In the genomic region with DNA sequence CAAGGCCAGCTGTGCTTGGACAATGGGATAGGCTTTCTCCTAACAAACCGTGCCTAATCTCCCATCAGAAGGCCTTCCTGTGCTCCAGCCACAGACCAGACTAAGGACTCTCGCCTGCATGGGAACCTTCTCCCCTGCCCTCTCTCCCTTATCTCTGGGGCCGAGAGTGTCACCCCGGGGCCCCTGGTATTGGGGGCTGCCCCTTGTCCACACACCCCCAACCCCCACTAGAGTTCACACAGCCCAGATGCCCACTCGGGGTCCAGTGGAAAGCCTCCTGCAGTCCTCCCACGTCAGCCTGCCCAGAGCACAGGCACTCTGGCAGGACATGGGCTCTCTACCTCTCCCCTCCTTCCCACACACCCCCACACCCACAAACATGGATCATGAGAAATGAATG, we compare ENCODE assay signal across 20 mouse cellular contexts. TPM values are rescaled to one million over a fixed set of nuclear protein-coding genes. Genes with fewer than 3 reads are reported as not detected.
DNase-seq lines count a peak whose midpoint lies in the region; ATAC-seq and TF ChIP-seq lines count a peak whose summit lies in the region.
"Had no signal": no experiment of that assay in that cellular context is flagged by ENCODE, and none has a peak within 500 bp of the region (broad histone marks: within the 10 kb centered on the region; RNA-seq: fewer than 3 reads in every experiment).

No protein-coding gene starts in this region.

- H3K4me1 ChIP-seq in heart, embryonic 14.5 days (ENCODE audit: control insufficient read depth in 2 of 2, insufficient read depth in 2 of 2, low read length in 2 of 2): peaks cover 4 to 36% of the 10 kb centered on the region in 2 experiments
- H3K4me1 ChIP-seq in liver, adult 2 months (ENCODE audit: control insufficient read depth, insufficient read depth, low read length): peaks cover 29% of the 10 kb centered on the region
- H3K4me1 ChIP-seq in stomach, embryonic 15.5 days: peaks cover 5% of the 10 kb centered on the region; the same call in 1 of the 2 replicates
- no peaks in the 10 kb centered on the region for H3K4me1 ChIP-seq in stomach, postnatal 0 days (replicated peaks; ENCODE audit: control insufficient read depth, insufficient read depth)
- H3K4me1 ChIP-seq in midbrain, embryonic 15.5 days: peaks cover 3% of the 10 kb centered on the region; the same call in 1 of the 2 replicates

- no peak for DNase-seq in heart, postnatal 36 days
- DNase-seq in liver, adult 2 months (ENCODE audit: extremely low read depth, low read depth, low spot score): no peak
- DNase-seq in liver: no peak
- DNase-seq in stomach, postnatal 0 days (ENCODE audit: low spot score): no peak
- DNase-seq in frontal cortex, postnatal 25 days (ENCODE audit: low spot score in 2 of 2): no peak
- DNase-seq: adrenal gland, adult 8-10 months; cerebellum, adult 9-10 months; gastrocnemius, adult 2 months; kidney, adult 2 months; kidney, postnatal 14 days; lung, postnatal 10 days; right cerebral cortex, postnatal 14 days; spleen, adult 18-20 months; thymus, adult 2 months had no signal

- intact Hi-C loops in heart, postnatal 36 days (cut with DNase I): no loop called here

- ATAC-seq in heart, embryonic 14.5 days (ENCODE audit: insufficient number of reproducible peaks, insufficient read depth, low FRiP score, low read depth): no peak
- peak; percentile 31; the same call in 1 of the 2 replicates for ATAC-seq in stomach, embryonic 15.5 days (ENCODE audit: insufficient read depth, low FRiP score, low read depth)
- no peak for ATAC-seq in stomach, postnatal 0 days (ENCODE audit: low FRiP score, low TSS enrichment)
- ATAC-seq in midbrain, embryonic 15.5 days (replicated peaks): 0 out of 2 replicates have a peak, but pooled peaks have one; percentile 54
- ATAC-seq: inflammation-experienced regulatory T-cells, adult 6 months had no signal

- no peak for TF ChIP-seq POLR2A in liver, adult 2 months (IDR thresholded peaks at IDR 0.05; ENCODE audit: extremely low read depth, insufficient read depth, low read length)

- no peaks in the 10 kb centered on the region for H3K27me3 ChIP-seq in heart, embryonic 14.5 days (ENCODE audit: control insufficient read depth, insufficient read depth, low read length)
- H3K27me3 ChIP-seq in liver, adult 2 months (ENCODE audit: control insufficient read depth, insufficient read depth, low read length): no peaks in the 10 kb centered on the region
- H3K27me3 ChIP-seq in stomach, embryonic 15.5 days (replicated peaks): no peaks in the 10 kb centered on the region
- H3K27me3 ChIP-seq in stomach, postnatal 0 days (ENCODE audit: control insufficient read depth, insufficient read depth, low read length): no peaks in the 10 kb centered on the region
- no peaks in the 10 kb centered on the region for H3K27me3 ChIP-seq in midbrain, embryonic 15.5 days (replicated peaks)

- no peaks in the 10 kb centered on the region for H3K9me3 ChIP-seq in heart, embryonic 14.5 days (ENCODE audit: control insufficient read depth, low read length)
- H3K9me3 ChIP-seq in stomach, embryonic 15.5 days: no peaks in the 10 kb centered on the region
- no peaks in the 10 kb centered on the region for H3K9me3 ChIP-seq in stomach, postnatal 0 days (ENCODE audit: control insufficient read depth, low read length)
- no peaks in the 10 kb centered on the region for H3K9me3 ChIP-seq in midbrain, embryonic 15.5 days
- H3K9me3 ChIP-seq: embryonic facial prominence, embryonic 10.5 days had no signal

- no peak for TF ChIP-seq CTCF in liver, adult 2 months (IDR thresholded peaks at IDR 0.05; ENCODE audit: low read depth, low read length)
- no peak for TF ChIP-seq CTCF in stomach, postnatal 0 days (IDR thresholded peaks at IDR 0.05; ENCODE audit: low read depth)

- TF ChIP-seq EP300 in stomach, postnatal 0 days (optimal IDR thresholded peaks at IDR 0.05): no peak

- peaks cover 52% of the 10 kb centered on the region for H3K79me2 ChIP-seq in liver, adult 2 months (ENCODE audit: control insufficient read depth, insufficient read depth, low read length)

- H3K27ac ChIP-seq in heart, embryonic 14.5 days (replicated peaks in 1 of 2; ENCODE audit: control insufficient read depth in 1 of 2, insufficient read depth in 1 of 2, low read depth in 2 of 2, low read length in 2 of 2): peak overlapping the region; percentile 6 to 41; a peak in 2 of 4 replicates
- no peak overlapping the region; the same call in 1 of the 2 replicates for H3K27ac ChIP-seq in liver, adult 2 months (replicated peaks; ENCODE audit: insufficient read depth, low read depth, low read length)
- no peak overlapping the region for H3K27ac ChIP-seq in stomach, embryonic 15.5 days
- no peak overlapping the region for H3K27ac ChIP-seq in stomach, postnatal 0 days (replicated peaks)
- no peak overlapping the region for H3K27ac ChIP-seq in midbrain, embryonic 15.5 days
- H3K27ac ChIP-seq: embryonic facial prominence, embryonic 10.5 days; gastrocnemius, adult 2 months had no signal

- H3K9ac ChIP-seq in heart, embryonic 14.5 days (ENCODE audit: low read length): peak overlapping the region; percentile 30; the same call in 1 of the 2 replicates
- peak overlapping the region; percentile 40; the same call in 1 of the 2 replicates for H3K9ac ChIP-seq in liver, adult 2 months (ENCODE audit: low read depth, low read length)
- H3K9ac ChIP-seq in stomach, embryonic 15.5 days: no peak overlapping the region
- no peak overlapping the region for H3K9ac ChIP-seq in stomach, postnatal 0 days (ENCODE audit: low read length)
- H3K9ac ChIP-seq in midbrain, embryonic 15.5 days: no peak overlapping the region

- H3K4me3 ChIP-seq in heart, embryonic 14.5 days (ENCODE audit: control insufficient read depth in 1 of 2, insufficient read depth in 1 of 2, low read depth in 1 of 2, low read length in 2 of 2): no peak overlapping the region
- no peak overlapping the region for H3K4me3 ChIP-seq in liver, adult 2 months (ENCODE audit: insufficient read depth, low read depth, low read length)
- no peak overlapping the region for H3K4me3 ChIP-seq in stomach, embryonic 15.5 days (replicated peaks)
- H3K4me3 ChIP-seq in stomach, postnatal 0 days (ENCODE audit: low read depth, low read length): no peak overlapping the region
- no peak overlapping the region for H3K4me3 ChIP-seq in midbrain, embryonic 15.5 days
- H3K4me3 ChIP-seq: embryonic facial prominence, embryonic 10.5 days; gastrocnemius, adult 2 months; myocyte had no signal

- H3K4me2 ChIP-seq in heart, embryonic 14.5 days (ENCODE audit: low read length): peak overlapping the region; percentile 31
- H3K4me2 ChIP-seq in stomach, embryonic 15.5 days: no peak overlapping the region
- H3K4me2 ChIP-seq in stomach, postnatal 0 days (replicated peaks; ENCODE audit: low read depth): no peak overlapping the region
- H3K4me2 ChIP-seq in midbrain, embryonic 15.5 days: no peak overlapping the region

- H3K36me3 ChIP-seq in heart, embryonic 14.5 days (ENCODE audit: control insufficient read depth, insufficient read depth, low read length): 0 out of 2 replicates have a peak, but pooled peaks cover 2% of the 10 kb centered on the region
- peaks cover under 1% of the 10 kb centered on the region; the same call in 1 of the 2 replicates for H3K36me3 ChIP-seq in liver, adult 2 months (ENCODE audit: control insufficient read depth, insufficient read depth, low read length)
- no peaks in the 10 kb centered on the region for H3K36me3 ChIP-seq in stomach, embryonic 15.5 days
- H3K36me3 ChIP-seq in stomach, postnatal 0 days (ENCODE audit: control insufficient read depth, insufficient read depth, low read length): no peaks in the 10 kb centered on the region
- no peaks in the 10 kb centered on the region for H3K36me3 ChIP-seq in midbrain, embryonic 15.5 days (replicated peaks)

- WGBS in heart, embryonic 14.5 days: 17% methylated on average over 6 of the region's 6 CpGs
- 45% methylated on average over 6 of the region's 6 CpGs for WGBS in liver, adult 2 months
- 59% methylated on average over 6 of the region's 6 CpGs for WGBS in stomach, embryonic 15.5 days
- WGBS in stomach, postnatal 0 days: 55% methylated on average over 6 of the region's 6 CpGs
- WGBS in midbrain, embryonic 15.5 days: 39% methylated on average over 6 of the region's 6 CpGs

RNA-seq across cellular contexts. Expression of gene Brd4, which starts 26.6 kb away (rescaled TPM):
- polyA plus RNA-seq in heart, embryonic 14.5 days (2014; fragmentation: Nextera tagmentation; extraction: Ambion mirVana): 54.7 and 57.0 TPM in 2 replicates
- 10 to 100 TPM; 52.3 to 55.0 TPM for total RNA-seq in heart, postnatal 36 days (2021)
- total RNA-seq in liver, adult 2 months (2014; rRNA removed): 10.5 and 18.6 TPM in 2 replicates
- 18.3 and 18.4 TPM in 2 replicates for polyA plus RNA-seq in liver, adult 2 months (2012; rRNA removed)
- 68.8 and 79.5 TPM in 2 replicates for polyA plus RNA-seq in stomach, embryonic 15.5 days (2015; fragmentation: Nextera tagmentation; extraction: Ambion mirVana)
- polyA plus RNA-seq in stomach, postnatal 0 days (2015; fragmentation: Nextera tagmentation; extraction: Ambion mirVana): 28.6 and 29.9 TPM in 2 replicates
- polyA plus RNA-seq in midbrain, embryonic 15.5 days (2015; fragmentation: Nextera tagmentation; extraction: Ambion mirVana): 95.3 and 95.5 TPM in 2 replicates

Comparison
In these comparisons a context has a peak if more than half of its experiments do, and no peak if none do; other contexts are left out.
1. ATAC-seq: peak in stomach, embryonic 15.5 days (single experiment) and midbrain, embryonic 15.5 days (single experiment); none in heart, embryonic 14.5 days (single experiment) and stomach, postnatal 0 days (single experiment).
2. H3K27ac ChIP-seq: peak in heart, embryonic 14.5 days (2 of 2); none in liver, adult 2 months (single experiment), stomach, embryonic 15.5 days (single experiment), stomach, postnatal 0 days (single experiment) and midbrain, embryonic 15.5 days (single experiment).
3. H3K9ac ChIP-seq: peak in heart, embryonic 14.5 days (single experiment) and liver, adult 2 months (single experiment); none in stomach, embryonic 15.5 days (single experiment), stomach, postnatal 0 days (single experiment) and midbrain, embryonic 15.5 days (single experiment).